Mouse (Mus musculus) midbrain, embryonic 16.5 days (tissue): ENCODE measurements around the gene Tpm3. TPM values are rescaled to one million over a fixed set of nuclear protein-coding genes. Genes with fewer than 3 reads are reported as not detected.

Source experiments
- ATAC-seq: fragments of 200-750 bp; cut with Nextera tagmentation; 2 replicates; pipeline ENCODE4 v1.8.0; 2017; ENCODE audit warnings: moderate TSS enrichment
- H3K27ac ChIP-seq: fragments of 300-500 bp; sonication (generic); 2 replicates; pipeline ENCODE4 v1.5.1; 2014; ENCODE audit warnings: mild to moderate bottlenecking, low read length, mixed read lengths
- H3K27me3 ChIP-seq: fragments of 300-500 bp; sonication (generic); 2 replicates; pipeline ENCODE4 v1.6.1; 2014; ENCODE audit warnings: low read depth, low read length, mixed read lengths; ENCODE audit not compliant: control insufficient read depth, insufficient read depth
- H3K36me3 ChIP-seq: fragments of 300-500 bp; sonication (generic); 2 replicates; pipeline ENCODE4 v1.6.1; 2014; ENCODE audit warnings: mild to moderate bottlenecking, low read length, moderate library complexity, mixed read lengths; ENCODE audit not compliant: control insufficient read depth, insufficient read depth
- H3K4me1 ChIP-seq: fragments of 300-500 bp; sonication (generic); 2 replicates; pipeline ENCODE4 v1.6.1; 2014; ENCODE audit warnings: mild to moderate bottlenecking, low read length, mixed read lengths; ENCODE audit not compliant: control insufficient read depth, insufficient read depth
- H3K4me2 ChIP-seq: fragments of 300-500 bp; sonication (generic); 2 replicates; pipeline ENCODE4 v1.6.1; 2014; ENCODE audit warnings: mild to moderate bottlenecking, low read length, mixed read lengths
- H3K4me3 ChIP-seq: fragments of 300-500 bp; sonication (generic); 2 replicates; pipeline ENCODE4 v1.5.1; 2014; ENCODE audit warnings: low read depth, mild to moderate bottlenecking, low read length, moderate library complexity, mixed read lengths
- H3K9ac ChIP-seq: fragments of 300-500 bp; sonication (generic); 2 replicates; pipeline ENCODE4 v1.6.1; 2014; ENCODE audit warnings: low read depth, low read length, mixed read lengths
- H3K9me3 ChIP-seq: fragments of 300-500 bp; sonication (generic); replicated peaks from 2 replicates; pipeline ENCODE4 v1.6.1; 2014; ENCODE audit warnings: mild to moderate bottlenecking, low read length, mixed read lengths; ENCODE audit not compliant: control insufficient read depth, poor library complexity, severe bottlenecking
- WGBS: fragments of 180-500 bp; shearing (Covaris S2); extraction: QIAGEN DNeasy Blood & Tissue Kit; methylation state at CpG from one replicate; pipeline ENCODE4 v1.1.7; 2014; 5-methylcytosine and 5-hydroxymethylcytosine counted together
- polyA plus RNA-seq: library from polyadenylated mRNA; unstranded; fragments of >200 nt; fragmentation: Nextera tagmentation; extraction: Ambion mirVana; gene quantifications from 2 replicates; pipeline ENCODE4 v1.2.1, GENCODE M21; 2015

Gene Tpm3
- 377 and 415 TPM in 2 replicates for polyA plus RNA-seq

DNA sequence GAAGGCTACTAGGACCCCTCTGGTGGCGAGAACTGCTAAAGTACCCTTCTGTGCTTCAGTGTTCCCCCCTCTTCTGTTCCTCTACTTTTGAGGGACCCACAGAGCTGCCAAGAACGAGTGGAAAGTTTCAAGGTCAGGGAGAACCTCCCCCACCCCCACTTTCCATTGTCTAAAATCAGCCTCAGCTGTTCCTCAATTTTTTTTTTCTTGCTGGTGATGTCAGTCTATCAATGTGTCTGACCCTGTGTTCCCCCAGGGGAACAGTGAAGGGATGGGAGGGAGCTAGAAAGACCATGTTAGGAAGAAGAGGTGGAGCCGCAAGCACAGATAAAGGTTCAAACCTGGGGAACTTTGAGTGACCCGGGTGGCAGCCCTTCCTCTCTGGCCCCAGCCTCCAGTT lies at the start of gene Tpm3:
TSS of gene Tpm3 (plus strand) at position 356 of the 400 bp plus-strand sequence.
- H3K9me3 ChIP-seq = no peaks in the 10 kb centered on the region
- no peak within 1 kb of the TSS for H3K27ac ChIP-seq
- no peak for ATAC-seq
- no peaks in the 10 kb centered on the region for H3K4me1 ChIP-seq
- no peak within 1 kb of the TSS for H3K9ac ChIP-seq
- H3K4me3 ChIP-seq = no peak within 1 kb of the TSS
- no peaks in the 10 kb centered on the region for H3K36me3 ChIP-seq
- WGBS = 73% methylated on average over 4 of the region's 4 CpGs
- H3K4me2 ChIP-seq = no peak within 1 kb of the TSS
- no peaks in the 10 kb centered on the region for H3K27me3 ChIP-seq

DNA sequence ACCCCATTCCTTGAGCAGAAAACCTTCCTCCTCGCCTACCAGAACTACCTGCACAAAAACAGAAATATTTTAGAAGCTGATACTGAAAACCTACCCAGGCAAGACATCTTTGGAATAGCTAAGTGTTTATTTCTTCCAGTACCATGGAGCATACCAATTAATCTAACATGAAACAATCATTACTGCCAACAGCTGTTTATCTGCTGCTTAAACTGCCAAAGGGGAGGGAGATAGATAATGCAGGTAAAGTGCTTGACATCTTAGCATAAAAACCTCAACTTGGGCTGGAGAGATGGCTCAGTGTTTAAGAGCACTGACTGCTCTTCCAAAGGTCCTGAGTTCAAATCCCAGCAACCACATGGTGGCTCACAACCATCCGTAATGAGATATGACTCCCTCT lies 37.8 kb upstream of the Tpm3 start:
- ATAC-seq = no peak
- H3K36me3 ChIP-seq = peaks cover 30% of the 10 kb centered on the region
- no peak overlapping the region for H3K4me2 ChIP-seq
- H3K27me3 ChIP-seq = no peaks in the 10 kb centered on the region
- H3K4me3 ChIP-seq = no peak overlapping the region
- WGBS = 95% methylated on average over 2 of the region's 2 CpGs
- H3K27ac ChIP-seq = no peak overlapping the region
- H3K4me1 ChIP-seq = no peaks in the 10 kb centered on the region
- no peaks in the 10 kb centered on the region for H3K9me3 ChIP-seq
- no peak overlapping the region for H3K9ac ChIP-seq

DNA sequence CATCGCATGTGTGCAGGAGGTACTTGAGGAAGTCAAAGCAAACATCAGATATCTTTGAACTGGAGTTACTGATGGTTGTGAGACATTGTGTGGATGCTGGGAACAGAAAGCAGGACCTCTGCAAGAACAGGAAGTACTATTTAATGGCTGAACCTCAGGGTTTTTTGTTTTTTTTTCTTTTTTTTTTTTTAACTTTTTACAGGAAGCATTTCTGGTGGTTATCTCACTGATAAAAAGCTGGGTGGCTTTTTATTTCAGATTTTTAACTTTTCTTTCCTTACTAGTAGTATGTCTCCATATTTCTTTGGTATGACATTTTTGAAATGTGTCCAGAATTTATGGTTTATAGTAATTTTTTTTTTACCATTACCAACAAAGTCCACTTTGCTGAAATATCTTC lies 36.2 kb upstream of the Tpm3 start:
- no peak for ATAC-seq
- H3K27ac ChIP-seq = no peak overlapping the region
- H3K27me3 ChIP-seq = no peaks in the 10 kb centered on the region
- H3K9ac ChIP-seq = no peak overlapping the region
- no peaks in the 10 kb centered on the region for H3K4me1 ChIP-seq
- H3K9me3 ChIP-seq = no peaks in the 10 kb centered on the region
- no peak overlapping the region for H3K4me3 ChIP-seq
- 100% methylated on average over 1 of the region's 1 CpGs for WGBS
- no peak overlapping the region for H3K4me2 ChIP-seq
- peaks cover 27% of the 10 kb centered on the region for H3K36me3 ChIP-seq

DNA sequence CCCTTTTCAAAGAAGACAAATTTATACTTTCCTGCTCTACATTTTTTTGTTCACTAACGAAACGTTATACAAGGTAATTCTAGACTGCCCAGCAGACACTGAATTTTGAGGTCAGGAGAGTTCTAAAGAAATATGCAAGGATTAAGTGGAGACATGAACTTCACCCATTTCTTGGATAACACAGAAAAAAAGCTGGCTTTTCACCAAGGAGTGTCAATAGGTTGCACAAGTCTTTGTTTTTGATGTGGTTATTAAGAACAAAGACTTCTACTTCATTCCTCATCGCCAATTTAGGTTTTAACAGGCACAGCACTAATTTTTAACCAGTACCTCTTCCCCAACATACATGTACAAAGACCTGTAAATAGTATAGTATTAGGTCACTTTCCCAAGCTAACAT lies 22.8 kb upstream of the Tpm3 start:
- Histone ChIP-seq H3K9me3 (no peaks in the 10 kb centered on the region), H3K9ac (no peak overlapping the region), H3K36me3 (peaks cover 3% of the 10 kb centered on the region), H3K27ac (no peak overlapping the region), H3K4me3 (no peak overlapping the region), H3K4me1 (peaks cover 25% of the 10 kb centered on the region), H3K27me3 (no peaks in the 10 kb centered on the region), H3K4me2 (no peak overlapping the region)
- no peak for ATAC-seq
- WGBS = 73% methylated on average over 3 of the region's 3 CpGs

DNA sequence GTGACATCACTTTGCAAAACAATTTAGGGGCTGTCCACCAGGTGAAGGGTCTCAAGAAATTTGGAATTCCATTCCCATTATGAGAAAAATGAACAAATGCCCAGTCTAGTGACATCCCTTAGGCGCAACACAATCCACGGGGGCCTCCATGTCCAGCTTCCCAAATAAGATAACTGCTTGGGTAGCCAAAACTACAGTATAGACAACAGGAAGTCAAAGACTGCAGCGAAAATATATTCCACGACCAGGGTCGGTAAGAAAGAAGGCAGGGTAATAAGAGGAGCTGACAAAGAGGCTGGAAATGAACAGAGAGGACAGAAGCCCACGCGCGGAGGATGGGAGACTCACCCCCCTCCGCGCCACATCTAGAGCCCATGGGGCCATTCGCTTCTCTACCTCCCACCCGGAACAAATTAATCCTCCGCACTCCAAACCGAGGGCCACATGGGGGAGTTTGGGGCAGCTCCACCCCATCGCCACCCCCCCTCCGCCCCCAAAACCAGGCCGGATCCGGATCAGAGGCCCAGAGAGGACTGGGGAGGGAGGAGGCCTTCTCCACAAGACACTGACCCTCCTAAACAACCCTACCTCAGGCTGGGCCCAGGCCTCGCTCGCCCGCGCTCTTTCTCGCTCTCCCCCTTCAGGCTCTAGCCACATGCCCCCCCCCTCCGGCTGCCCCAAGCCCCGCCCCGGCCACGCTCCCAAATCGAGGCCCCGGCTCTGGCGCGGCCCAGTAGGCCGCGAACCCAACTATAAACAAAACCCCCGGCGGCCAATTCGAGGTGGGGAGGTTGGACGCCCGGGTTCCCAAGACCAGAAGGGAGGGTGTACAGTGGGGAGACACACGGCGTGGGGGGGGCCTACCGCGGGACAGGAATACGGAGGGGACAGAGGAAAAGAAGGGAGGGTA lies 20.8 kb upstream of the Tpm3 start, which contains the start of gene 4933434E20Rik:
TSS of gene 4933434E20Rik (plus strand) at position 196 of the 910 bp plus-strand sequence.
- Histone ChIP-seq H3K4me3 (peak within 1 kb of the TSS; percentile 55), H3K36me3 (0 out of 2 replicates have a peak, but pooled peaks cover under 1% of the 10 kb centered on the region), H3K9ac (peak within 1 kb of the TSS; percentile 77), H3K9me3 (no peaks in the 10 kb centered on the region), H3K4me2 (peak within 1 kb of the TSS; percentile 77), H3K27ac (peak within 1 kb of the TSS; percentile 92), H3K27me3 (no peaks in the 10 kb centered on the region), H3K4me1 (peaks cover 35% of the 10 kb centered on the region)
- ATAC-seq = peak; percentile 72
- WGBS = under 1% methylated on average over 34 of the region's 43 CpGs

DNA sequence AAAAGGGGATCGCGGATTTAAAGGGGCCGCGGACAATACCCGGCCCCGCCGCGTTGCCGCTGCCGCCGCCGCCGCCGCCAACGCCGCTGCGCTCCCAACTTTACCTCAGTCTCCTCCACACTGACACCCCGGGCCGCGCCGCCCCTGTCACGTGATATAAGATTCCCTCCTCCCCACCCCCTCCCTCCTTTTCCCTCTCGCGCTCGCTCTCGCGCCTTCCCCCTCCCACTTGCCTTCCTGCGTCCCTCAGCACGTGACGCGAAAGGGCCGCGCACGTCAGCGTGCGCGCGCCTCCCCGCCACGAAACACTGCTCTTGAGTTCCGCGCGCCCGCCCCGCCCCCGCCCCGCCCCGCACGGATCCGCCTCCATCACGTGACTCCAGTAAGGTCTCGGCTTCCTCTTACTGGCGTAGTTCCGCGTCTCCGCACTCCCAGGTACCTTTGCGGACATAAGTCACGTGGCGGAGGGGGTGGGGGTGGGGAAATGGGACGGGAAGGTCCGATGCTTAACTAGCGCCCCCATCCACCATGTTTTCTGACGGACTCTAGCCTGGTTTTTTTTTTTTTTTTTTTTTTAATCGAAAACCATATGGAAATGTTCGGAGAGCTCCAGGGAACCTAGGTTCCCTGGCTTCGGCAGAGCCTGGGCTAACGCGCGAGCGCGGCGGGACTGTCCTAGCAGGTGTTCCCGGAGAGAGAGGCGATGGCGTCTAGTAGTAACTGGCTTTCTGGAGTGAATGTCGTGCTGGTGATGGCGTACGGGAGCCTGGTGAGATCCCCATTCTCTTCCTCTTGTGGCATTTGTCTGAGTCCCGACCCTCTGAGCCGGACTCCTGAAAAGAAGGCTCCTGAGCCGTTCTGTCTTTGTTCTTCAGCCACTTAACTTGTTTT lies 19.9 kb upstream of the Tpm3 start, which contains the start of gene Ubap2l:
TSS of gene Ubap2l (minus strand) at position 278 of the 891 bp plus-strand sequence.
- H3K27ac ChIP-seq = peak within 1 kb of the TSS; percentile 92
- peak; percentile 93 for ATAC-seq
- H3K9me3 ChIP-seq = no peaks in the 10 kb centered on the region
- peaks cover 35% of the 10 kb centered on the region for H3K4me1 ChIP-seq
- peaks cover 6% of the 10 kb centered on the region; the same call in 1 of the 2 replicates for H3K36me3 ChIP-seq
- peak within 1 kb of the TSS; percentile 77 for H3K4me2 ChIP-seq
- H3K27me3 ChIP-seq = no peaks in the 10 kb centered on the region
- WGBS = under 1% methylated on average over 55 of the region's 81 CpGs
- H3K4me3 ChIP-seq = peak within 1 kb of the TSS; percentile 55
- H3K9ac ChIP-seq = peak within 1 kb of the TSS; percentile 77

DNA sequence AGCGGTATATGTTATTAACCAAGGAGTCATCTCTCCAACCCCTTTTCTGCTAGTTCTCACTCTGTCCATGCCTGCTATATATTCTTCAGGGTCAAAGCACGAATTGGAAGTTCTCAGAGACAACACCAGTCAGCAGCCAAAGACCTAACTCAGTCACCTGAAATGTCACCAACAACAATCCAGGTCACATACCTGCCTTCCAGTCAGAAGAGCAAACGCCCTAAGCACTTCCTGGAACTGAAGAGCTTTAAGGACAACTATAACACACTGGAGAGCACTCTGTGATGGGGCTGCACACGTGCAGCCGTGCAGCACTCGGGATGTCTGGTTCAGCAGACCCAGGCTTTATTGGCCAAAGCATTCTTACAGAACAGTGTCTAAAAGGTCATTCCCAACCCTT lies 10.9 kb upstream of the Tpm3 start:
- Histone ChIP-seq H3K4me2 (no peak overlapping the region), H3K4me1 (no peaks in the 10 kb centered on the region), H3K9ac (no peak overlapping the region), H3K27me3 (no peaks in the 10 kb centered on the region), H3K9me3 (no peaks in the 10 kb centered on the region), H3K27ac (no peak overlapping the region), H3K36me3 (peaks cover 25% of the 10 kb centered on the region), H3K4me3 (no peak overlapping the region)
- ATAC-seq = no peak
- 93% methylated on average over 6 of the region's 6 CpGs for whole genome bisulfite sequencing

DNA sequence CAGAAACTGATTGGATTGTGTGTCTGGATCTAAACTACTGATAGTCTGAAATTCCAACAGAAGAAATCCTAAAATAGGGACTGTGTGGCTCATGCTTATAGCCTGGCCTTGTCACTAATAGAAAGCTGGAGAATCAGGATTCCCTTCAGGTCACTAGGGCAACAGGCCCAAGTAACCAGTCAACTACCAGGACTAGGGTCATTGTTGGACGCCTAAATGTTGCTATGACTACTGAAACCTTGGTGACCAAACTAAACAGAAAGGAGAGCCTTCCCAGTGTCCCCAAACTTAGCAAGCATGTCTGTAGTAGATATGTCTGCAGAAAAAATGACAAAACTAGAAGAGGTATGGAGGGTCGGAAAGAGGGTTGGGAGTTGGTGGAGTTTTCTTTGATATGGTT lies 9.9 kb upstream of the Tpm3 start:
- Histone ChIP-seq H3K4me1 (no peaks in the 10 kb centered on the region), H3K36me3 (peaks cover 19% of the 10 kb centered on the region), H3K9ac (no peak overlapping the region), H3K4me2 (no peak overlapping the region), H3K27ac (no peak overlapping the region), H3K9me3 (no peaks in the 10 kb centered on the region), H3K27me3 (no peaks in the 10 kb centered on the region), H3K4me3 (no peak overlapping the region)
- 58% methylated on average over 2 of the region's 2 CpGs for WGBS
- ATAC-seq = no peak
